Mouse (Mus musculus) lung, adult 18-20 months (tissue): ENCODE measurements around the gene Selenom.

Experiments used
- DNase-seq, 2 experiments: peaks; one replicate each; pipeline ENCODE4 v3.0.0; 2022; ENCODE audit warnings: mixed read lengths in 2 of 2

The Selenom gene

DNA sequence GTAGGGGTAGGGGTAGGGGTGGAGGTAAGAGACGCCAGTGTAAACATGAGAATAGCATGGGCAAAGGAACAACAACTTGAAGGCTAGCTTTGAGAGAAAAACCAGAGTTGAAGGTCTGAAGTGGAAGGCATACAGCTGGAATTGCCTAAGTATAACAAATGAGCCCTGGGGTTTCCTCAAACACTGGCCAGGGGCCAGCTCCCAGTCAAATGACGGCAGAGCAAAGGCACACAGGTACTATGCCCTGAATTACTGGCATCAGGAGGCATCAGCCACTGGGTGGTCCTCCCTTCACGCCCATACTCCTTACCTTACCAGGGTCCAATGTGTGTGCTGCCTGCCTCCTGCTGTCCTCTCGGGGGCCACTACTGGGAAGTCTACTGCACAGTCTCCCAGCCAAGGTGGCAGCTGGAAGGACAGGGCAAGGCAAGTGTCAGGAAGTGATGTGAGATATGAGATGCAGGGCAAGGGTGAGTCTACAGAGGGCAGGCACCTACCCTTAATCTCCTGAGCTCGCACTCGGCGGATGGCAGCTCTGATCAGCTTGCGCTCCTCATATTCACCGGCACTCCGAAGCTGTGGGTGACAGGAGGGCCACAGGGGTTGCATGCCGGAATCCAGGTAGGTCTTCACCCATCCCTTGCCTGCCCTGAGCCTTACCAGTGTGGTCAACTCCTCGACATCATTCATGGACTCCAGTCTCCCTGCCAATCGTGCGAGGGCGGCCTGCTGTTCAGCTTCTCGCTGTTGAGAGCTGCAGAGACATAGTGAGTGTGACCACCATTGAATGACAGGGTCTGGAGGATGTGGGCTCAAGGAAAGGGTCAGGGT is 17.8 kb downstream of the Selenom start:
- DNase-seq = no peak

DNA sequence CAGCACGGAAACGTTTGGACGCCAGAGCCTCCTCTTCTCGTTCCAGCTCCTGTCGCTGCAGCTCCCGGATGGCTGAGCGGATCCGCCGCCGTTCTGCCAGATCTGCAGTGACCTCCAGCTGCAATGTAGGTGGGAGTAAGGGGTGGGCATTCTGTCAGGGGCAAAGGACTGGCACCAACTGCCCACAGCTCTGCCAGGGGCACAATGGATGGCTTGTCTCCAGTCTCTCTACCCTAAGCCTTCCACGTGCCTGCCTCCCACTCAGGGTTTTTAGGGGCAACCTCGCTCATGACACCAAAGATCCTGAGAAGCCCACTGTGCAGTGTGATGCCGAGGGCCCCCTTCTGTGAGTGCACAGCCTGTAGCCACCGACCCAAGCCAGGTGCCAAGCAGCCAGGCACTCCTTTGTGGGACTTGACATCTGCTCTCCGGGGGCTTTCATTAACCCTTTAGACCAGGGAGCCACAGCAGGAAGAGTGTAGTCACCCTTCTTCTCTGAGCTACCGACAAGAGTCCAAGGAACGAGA is 19.0 kb downstream of the Selenom start:
- no peak for DNase-seq

DNA sequence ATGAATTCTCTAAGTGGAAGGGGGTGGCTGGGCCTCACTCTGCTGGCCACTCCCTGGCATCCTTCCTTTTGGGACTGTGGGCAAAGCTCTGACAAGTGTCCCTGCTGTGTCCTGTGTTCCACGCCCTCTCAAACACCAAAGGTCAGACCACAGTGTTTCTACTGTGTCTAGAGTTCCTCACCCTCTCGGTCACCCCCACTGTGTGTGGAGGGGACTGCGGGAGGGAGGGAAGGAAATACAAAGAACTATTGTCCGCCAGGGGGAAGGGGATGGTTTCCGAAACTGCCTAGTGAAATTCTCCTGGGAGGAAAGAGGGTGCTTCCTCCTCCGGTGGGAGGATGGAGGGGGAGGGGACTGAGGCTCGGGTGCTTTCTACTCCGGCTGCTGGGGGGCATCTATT is 20.5 kb downstream of the Selenom start:
- DNase-seq = no peak

DNA sequence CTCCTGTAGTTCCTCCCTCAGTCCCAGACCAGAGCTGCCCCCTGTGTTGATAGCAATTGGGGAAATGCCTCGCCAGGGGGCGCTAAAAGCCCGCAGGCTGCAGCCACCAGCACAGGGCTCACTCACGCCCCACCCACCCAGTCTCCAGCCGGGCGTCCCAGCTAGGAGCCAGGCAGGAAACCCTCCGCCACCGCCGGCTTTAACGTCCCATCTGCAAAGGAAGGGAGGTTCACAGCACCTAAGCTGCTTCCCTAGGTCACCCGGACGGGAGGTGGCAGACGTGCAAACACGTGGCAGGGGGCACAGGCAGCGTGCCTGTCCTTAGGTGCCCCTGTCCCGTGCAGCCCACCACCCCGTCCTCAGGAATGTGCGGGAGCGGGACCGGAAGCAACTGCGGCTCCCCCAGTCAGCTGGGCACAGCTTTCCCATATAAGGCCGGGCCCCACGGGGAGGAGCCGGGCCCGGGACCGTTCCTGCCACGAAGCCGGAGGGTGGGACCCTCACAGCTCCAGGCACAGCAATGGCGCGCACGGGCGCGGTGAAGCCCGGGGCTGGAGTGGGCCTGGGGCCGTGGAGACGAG is 21.0 kb downstream of the Selenom start:
- DNase-seq = peak; percentile 95 to 96

DNA sequence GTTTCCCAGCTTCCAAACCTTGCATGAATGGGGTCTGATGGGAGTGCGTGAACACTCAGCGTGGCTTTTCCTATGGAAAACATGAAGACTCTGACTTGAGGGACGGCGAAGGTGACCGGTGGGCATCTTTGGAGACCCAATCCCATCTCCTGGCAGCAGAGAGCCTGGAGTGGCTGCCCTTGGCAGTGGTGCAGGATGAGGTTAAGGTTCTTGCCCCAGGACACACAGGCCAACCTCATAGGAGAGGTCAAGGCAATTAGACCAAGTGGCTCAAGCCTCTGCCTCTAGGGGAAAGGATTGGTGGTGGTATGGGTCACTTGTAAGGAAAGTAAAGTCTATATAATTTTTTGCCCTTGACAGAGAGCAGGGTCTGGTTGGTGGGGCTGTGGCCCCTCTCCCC is 21.6 kb downstream of the Selenom start:
- DNase-seq = no peak

DNA sequence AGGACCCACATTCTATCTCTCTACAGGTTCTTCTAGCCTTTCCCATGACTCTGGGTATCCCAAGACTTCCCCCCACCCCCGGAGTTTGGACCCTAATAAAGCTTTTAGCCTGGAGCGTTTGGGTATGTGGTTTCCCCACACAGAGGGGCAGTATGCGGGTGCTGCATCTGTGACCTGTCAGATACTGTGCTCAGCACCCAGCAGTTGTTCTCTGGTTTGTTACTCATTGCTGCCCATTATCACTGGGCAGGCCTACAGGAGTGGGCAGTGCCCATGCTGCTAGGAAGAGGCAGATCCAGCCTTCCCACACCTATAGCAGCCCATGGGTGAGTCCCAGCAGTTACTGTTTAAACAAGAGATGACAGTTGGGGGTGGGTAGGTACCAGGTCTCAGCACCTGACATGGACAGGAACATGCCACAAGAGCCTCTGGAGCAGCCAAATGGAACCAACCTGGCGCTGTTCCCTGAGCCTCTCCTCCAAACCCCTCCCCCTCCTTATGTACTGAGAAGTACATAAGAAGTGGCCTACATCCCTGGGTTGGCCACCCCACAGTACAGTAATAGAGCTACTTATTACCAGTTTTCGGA is 22.4 kb downstream of the Selenom start:
- DNase-seq = peak; percentile 47 to 52

DNA sequence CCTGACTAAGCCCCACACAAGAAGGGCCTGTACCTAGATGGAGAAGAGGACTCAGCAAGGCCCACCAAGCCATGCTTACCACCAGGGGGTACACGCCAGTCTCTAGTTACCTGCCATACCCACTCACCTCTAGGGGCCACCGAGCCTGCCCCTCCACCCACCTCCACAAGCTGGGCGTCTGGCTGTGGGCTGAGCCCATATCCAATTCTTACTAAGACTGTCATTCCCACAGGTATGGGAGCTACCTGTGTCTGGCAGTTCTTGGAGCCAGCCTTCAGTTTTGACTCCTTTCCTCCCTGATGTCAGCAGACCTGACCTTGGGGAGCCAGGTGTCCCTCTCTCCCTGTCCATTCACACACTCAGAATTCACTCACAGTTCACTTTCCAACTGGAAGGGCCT is 23.2 kb downstream of the Selenom start:
- DNase-seq = no peak

DNA sequence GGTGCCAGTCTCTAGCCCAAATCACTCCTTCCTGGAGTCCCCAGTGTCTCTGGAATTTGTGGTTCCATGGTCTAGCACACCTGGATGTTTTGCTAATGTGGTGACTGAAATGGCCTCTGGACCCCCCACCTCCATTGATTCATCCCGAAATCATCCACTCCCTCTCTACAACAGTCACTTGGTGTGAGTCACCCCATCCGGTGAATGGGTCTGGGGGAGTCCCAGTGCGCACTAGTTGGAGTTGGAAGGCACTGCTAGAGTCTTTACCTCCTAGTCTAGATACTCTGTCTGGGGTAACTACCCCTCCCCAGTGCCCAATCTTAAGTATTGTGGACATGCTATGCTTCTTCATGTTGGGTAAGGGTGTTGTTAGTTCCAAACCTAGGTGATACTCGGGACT is 23.9 kb downstream of the Selenom start:
- DNase-seq = no peak

DNA sequence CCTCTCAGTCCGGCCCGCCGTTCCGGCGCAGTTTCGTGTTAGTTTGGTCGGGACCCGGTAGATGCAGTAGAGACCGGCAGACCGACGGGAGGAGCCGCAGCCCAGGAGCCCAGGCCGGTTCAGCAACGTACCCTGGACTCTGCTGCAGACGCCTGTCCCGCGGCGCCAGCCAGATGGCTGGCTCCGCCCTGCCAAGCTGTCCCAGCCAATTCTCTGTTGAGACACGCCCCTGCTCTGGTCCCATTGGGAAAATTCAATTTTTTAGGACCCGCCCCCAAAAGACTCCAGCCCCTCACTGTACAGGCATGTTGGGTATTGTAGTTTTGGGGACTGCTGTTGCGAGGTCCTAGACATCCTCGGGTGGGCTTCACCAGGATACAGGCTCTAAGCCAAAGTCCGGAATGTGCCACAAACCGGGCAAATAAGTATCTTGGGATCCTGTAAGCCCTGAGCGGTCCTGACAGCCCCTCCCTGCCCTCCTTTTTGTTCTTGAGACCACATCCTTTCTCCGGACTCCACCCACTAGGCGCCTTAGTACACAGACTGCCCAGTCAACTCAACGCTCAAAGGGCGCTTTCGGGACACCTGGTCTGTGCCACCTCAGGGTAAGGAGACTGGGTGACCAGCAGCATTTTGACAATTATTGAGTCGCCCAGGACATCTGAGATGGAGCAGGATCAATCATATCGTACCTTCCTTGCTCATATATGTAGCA is 24.8 kb downstream of the Selenom start:
- DNase-seq = peak; percentile 94 to 97

DNA sequence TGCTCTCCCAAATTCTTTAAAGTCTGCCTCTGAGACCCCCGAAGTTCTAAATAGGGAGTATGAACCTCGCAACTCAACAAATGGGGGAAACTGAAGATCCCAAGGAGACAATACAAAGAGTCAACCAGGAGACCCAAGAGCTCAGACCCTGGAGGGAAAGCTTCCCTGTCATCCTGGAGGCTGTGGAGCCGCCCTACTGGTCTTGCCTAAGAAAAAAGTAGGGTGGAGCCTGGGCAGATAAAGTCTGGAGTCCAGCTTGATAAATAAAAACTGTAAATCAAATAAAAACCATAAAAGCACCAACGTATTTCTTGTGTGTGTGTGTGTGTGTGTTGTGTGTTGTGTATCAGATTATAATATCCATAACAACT is 25.3 kb downstream of the Selenom start:
- DNase-seq = no peak

DNA sequence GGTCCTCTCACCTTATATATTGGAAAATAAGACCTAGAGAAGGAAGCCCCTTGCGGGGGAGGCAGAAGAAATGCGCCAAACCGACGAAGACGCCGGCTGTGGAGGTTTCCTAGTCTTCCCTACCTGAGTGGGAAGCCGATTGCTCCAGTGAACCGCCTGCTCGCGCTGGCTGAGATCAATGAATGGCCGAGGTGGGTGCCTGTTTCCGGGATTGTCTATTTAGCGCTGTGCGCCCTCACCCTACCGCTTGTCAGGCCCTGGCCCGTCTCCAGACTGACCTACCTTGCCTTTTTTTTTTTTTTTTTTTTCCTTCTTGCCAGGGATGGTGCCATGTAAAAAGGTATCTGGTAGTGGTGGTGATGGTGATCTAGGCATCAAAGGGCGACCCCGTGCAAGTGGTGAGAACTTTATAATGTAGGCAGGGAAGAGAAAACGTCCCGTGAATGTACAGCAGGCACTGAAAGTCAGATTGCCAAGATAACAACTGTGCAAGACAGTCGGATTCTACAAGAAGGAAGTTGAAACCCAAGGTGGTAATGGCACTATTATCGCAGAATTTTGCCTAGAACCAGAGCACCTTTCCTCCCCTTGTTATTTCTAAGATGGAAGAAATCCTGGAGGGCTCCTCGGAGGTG is 26.1 kb downstream of the Selenom start, which contains the start of gene Smtn:
Gene Smtn (minus strand): TSS at position 162 of the 635 bp plus-strand sequence.
- no peak for DNase-seq

DNA sequence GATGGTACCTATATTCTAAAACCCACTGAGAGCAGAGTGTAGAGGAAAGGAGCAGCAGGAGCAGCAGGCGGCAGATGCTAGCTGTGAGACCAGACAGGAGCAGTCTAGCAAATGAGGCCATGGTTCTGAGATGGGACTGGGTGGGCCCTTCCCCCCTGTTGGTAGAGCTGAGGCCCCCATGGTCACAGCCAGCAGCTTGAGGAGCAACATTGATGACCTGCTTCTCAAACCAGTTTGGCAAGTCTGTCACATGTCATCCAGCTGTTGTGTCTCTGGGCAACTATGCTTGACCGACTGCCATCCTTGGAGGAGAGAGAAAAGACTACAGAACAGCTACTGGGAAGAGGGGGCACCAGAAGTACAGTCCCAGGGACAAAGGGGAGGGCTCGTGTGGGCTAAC is 27.4 kb downstream of the Selenom start:
- DNase-seq = no peak

DNA sequence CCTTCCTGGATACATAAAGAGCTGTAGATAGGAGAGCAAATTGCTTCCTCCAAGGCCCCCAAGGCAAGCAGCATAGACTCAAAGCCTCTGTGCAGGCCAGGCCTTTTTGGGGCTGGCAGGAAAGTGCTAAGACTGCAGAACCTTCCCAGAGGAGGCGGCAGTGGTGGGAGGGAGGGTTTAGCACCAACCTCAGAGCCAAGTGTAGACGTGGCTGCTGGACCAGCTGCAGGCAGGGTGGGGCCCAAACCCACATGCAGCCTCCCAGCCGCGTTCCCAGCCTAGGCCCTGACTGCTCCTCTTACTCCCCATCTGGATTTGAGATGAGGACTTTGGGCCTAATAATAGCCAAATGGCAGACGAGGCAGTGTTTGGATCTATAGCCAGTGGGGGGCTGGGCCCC is 28.5 kb downstream of the Selenom start:
- DNase-seq = peak; percentile 53 to 55

DNA sequence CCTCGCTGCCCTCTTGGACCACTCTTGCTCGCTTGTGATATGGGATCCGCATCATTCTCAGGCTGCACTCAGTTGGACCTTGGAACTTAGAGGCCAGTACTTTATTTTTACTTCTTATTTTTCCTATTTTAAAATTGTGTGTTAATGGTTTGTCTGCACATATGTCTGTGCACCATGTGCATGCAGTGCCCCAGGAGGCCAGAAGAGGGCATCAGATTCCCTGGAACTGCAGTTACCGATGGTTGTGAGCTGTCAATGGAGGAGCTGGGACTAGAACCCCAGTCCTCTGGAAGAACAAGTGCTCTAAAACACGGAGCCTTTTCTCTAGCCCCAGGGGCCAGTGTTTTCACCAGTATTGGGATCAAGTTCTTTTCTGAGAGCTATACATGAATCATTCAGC is 29.9 kb downstream of the Selenom start:
- no peak for DNase-seq

DNA sequence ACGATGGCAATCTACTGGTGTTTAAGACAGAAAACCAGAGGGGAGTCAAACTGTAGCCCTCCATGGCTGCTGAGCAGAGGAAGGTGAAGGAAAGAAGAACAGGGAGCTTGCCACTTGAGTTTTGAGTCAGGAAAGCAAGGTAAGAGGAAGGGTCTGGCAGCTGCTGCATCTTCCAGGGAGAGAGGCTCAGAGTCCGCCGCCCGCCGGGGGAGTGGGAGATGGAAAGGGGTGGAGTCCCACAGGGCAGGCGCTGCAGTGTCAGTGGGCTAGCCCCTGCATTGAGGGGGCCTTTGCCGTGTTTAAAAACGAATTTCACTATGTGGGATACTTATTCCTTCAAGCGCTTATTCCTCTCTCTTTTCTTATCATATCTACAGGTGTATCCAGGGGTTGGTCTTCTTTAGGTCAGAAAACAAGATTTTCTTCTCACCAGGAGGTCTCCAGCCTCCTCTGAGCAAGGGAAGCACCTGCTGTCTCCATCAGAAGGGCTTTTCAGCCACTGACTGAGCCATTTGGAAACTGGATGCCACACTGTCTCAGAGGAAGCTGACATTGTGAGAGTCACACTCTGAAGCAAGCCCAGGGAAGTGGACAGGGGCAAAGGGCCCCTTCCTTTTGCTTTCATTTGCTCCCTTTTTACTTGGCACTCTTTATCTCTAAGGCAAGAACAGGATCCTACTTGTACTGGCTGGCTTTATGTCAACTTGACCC is 31.2 kb downstream of the Selenom start:
- DNase-seq = no peak

DNA sequence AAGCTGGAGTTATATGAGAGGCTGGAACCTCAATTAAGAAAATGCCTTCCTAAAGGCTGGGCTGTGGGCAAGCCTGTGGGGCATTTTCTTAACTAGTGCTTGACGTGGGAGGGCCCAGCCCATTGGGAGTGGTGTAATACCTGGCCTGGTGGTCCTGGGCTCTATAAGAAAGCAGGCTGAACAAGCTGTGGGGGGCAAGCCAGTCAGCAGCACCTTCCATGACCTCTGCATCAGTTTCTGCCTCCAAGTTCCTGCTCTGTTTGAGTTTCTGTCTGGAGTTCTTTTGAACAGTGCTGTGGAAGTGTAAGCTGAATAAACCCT is 31.7 kb downstream of the Selenom start:
- DNase-seq = no peak

DNA sequence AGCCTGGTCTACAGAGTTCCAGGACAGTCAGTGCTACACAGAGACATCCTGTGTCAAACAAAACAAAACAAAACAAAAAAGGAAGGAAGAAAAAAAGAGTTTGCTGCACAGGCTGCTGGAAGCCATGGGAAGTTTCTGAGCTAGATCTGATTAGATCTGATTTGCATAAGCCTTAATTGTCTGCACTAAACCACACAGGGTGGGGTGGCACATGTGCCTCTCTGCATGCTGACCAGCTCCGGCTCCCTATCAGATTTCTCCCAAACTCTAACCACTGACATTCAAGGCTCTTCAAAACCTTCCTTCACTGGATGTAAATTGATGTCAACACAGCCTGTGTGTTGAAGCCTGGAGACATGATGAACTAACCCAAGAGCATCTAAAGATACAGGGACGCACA is 32.6 kb downstream of the Selenom start:
- DNase-seq = no peak

DNA sequence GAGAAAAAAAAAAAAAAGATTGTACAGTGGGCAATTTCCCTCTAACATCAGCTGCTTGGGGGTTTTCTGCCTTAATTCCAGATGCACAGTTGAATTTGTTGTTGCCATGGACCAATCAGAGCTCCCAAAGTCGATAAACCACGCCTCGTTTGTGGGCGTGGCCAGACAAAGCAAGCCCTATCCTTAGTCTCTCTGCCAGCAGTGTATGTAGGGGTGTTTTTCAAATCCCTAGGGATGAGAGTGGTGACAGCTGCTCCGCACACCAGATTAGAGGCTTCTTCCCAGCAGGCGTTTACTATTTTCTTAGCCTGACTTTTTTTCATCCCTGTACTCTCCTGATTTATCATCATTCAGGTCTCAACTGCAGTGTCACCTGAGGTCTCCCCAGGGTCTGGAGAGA is 33.5 kb downstream of the Selenom start:
- peak in 1 of 2 experiments; percentile 21 for DNase-seq

DNA sequence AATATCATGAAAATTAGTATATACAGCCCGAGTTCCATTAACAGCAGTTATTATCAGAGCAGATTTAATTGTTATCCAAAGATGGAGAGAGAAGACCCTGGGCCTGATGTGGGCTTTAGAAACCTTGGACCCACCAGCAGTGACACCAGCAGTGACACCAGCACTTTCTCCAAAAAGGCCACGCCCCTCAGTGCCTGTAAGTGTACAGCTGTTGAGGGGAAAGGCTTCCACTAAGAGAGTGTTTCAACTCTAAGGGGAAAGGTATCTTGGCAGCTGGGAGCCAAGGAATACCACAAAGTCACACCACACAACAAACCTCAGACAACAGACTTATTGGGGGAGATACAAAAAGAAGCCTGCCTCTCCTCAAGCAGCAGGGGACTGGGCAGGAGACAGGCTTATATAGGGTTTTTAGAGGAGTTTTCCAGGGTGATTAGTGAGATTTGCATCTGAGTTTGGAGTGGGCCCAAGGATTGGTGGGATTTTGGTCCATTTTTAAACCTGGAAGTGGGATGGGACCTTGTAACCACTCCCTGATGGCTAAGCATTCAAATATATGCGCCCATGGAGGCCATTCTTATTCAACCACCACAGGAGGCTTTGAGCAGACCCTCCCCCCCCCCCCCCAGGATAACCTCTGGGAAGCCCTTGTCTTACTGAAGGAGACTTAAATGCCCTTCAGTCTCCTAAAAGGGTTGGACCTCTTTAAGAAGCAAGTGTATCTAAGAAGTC is 34.2 kb downstream of the Selenom start:
- no peak for DNase-seq

DNA sequence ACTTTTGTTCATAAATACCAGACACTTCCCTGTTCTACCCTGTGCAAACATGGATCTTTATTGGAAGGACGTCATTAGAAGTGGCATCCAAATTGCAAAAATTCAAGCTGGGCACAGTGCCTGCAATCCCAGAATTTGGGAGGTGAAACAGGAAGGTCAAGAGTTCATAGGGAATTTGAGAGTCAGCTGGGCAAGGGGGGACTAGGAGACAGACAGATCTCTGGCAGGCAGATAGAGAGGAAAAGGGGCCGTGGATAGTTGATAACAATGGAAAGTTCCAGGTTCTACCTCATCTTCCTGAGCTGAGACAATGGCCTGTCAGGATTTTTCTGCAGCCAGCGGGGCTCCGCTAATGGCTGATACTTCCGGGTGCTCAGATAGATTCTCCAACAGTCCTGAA is 35.3 kb downstream of the Selenom start:
- peak in 1 of 2 experiments; percentile 20 for DNase-seq

DNA sequence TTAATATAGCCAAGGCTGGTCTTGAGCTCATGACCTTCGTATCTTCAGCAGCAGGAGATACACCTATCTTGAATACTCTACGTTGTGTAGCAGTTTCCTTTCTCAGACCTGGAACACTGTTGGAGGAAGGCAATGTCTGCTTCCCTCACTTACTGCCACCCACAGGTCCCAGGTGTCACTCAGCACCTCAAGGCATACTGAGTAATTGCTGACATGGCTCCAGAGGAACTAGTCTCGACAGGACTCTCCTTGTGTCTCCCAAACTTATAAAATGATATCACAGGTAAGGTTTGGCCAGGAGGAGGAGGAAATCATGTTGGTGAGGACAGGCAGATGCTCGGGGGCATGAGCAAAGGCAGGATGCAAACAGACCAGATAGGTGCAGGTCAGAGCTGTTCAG is 40.5 kb downstream of the Selenom start:
- DNase-seq = no peak

DNA sequence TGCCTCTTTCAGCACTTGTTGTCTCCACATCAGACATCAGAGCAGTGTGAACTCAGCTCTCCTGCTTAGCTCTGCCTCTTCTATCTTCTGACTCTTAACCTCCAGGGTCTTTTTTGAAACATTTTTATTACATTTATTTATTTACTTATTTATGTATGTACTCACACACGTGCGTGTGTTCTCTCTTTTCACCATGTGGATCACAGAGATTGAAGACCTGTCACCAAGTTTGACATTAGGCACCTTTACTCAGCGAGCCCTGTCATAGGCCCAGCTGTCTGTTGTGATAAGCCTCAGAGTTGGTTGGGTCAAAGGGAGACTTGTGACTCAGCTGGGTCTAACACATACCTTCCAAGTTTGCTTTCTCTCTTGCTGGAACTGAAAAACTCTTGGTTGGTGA is 43.4 kb downstream of the Selenom start:
- no peak for DNase-seq
